Mouse (Mus musculus) olfactory bulb, adult 2 months (tissue): Measurements from ENCODE around the gene Sap25.

ENCODE experiments used
- CTCF ChIP-seq: fragments of 200-500 bp; IDR thresholded peaks from 2 replicates; pipeline ENCODE4 v1.5.1; 2012; ENCODE audit warnings: low read depth, mild to moderate bottlenecking, low read length, moderate library complexity; ENCODE audit not compliant: insufficient read depth
- POLR2A ChIP-seq: fragments of 200-500 bp; IDR thresholded peaks from 2 replicates; pipeline ENCODE4 v1.6.1; 2012; ENCODE audit warnings: mild to moderate bottlenecking, low read depth, low read length, moderate library complexity; ENCODE audit not compliant: insufficient read depth

DNA sequence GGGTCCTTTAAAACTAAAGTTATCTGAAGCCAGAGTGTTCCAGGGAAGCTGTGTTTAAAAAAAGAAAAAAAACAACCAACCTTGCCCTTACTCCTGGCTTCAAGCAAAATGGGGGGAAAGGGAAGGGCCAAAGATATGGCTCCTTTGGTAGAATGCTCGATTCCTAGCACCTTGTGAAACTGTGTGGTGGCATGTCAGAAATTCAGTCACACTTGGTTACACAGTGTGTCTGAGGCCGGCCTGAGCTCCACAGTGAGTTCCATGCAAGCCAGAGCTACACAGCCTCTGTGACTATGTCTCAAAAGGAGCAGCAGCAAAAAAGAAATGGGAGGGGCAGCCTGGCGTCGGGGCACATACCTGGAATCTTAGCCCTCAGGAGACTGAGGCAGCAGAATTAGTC lies 8.1 kb downstream of the Sap25 start:
- TF ChIP-seq CTCF (no peak), POLR2A (no peak)
